Mouse (Mus musculus): Measurements from ENCODE around the gene CT030661.1. TPM values are rescaled to one million over a fixed set of nuclear protein-coding genes. Genes with fewer than 3 reads are reported as not detected.
"Not testable (repeated sequence)": the region's sequence is repeated elsewhere in the genome, so short reads cannot be mapped to it uniquely, and the experiment has no call there.

The CT030661.1 gene
- 10 to 100 TPM in 1 of 2 experiments, 1 to 10 TPM in 1; 10.0 to 12.1 TPM for total RNA-seq (2021)
- long read RNA-seq, experiment 1, transcript CT030661.1-201 (6 exons, 3,474 nt) = major isoform, 5 of 8 reads
- long read RNA-seq, experiment 1, partial matches to known transcripts = 1 of 8 reads
- long read RNA-seq, experiment 1, other reads (novel, unspliced or antisense) = 2 of 8 reads
- long read RNA-seq, experiment 2, partial matches to known transcripts = 2 of 8 reads
- long read RNA-seq, experiment 2, other reads (novel, unspliced or antisense) = 5 of 8 reads

DNA sequence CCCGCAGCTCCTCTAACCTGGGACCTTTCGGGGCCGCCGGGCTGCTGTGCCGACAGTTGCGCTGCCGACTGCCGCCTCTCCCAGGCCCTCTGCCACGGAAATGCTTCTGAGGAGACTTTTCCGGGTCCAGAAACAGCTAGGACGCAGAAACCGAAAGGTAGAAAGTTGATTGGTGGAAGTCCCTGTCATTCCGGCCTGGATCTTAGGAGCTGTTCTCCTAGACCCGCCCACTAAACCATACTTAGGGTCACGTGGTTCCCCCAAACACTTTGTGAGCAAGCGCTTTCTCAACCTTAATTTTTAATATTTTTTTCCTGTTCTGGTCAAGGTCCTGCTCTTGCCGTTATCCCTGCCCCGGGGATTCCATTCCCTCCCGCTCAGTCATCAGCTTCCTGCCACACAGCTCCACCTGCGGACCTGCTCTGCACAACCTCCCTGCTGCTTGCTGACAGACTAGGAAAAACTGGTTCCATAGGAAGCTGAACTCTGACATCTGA, at the start of gene CT030661.1:
Gene CT030661.1, minus strand, starts transcription at position 108 of the 497 bp plus-strand sequence.
- peak; percentile 83 to 92 for DNase-seq (ENCODE audit: extremely low spot score in 1 of 2, low spot score in 2 of 2)
- intact Hi-C loops (cut with DNase I) = loop anchor here (10.0 kb wide), 1 partner anchor 90 kb away; the partner anchor contains the start of gene Zfp994
- H3K4me3 ChIP-seq = peak within 1 kb of the TSS; percentile 77
- peak within 1 kb of the TSS; percentile 82 for H3K27ac ChIP-seq

DNA sequence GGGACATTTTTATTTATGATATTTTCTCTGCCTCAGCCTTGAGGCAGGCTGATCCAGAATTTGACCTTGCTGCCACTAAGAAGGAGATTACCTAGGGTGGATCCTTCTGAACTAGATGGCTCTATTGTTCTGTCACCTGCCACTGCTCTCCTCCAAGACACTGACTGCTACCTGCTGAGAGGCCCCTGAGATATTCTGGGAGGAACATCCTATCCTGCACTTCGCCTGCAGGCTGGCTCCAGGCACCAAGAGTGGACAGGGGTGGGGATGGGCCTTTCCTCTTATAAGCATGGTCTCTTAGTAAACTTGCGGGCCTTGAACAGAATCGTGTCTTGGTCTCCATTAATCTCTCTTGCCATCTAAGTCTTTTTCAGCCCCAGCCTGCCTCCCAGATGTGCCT, 49.3 kb upstream of the CT030661.1 start:
- no peak overlapping the region for H3K4me3 ChIP-seq
- TF ChIP-seq CTCF (IDR thresholded peaks at IDR 0.05) = no peak
- intact Hi-C loops (cut with DNase I) = no loop called here
- DNase-seq (ENCODE audit: extremely low spot score in 1 of 2, low spot score in 2 of 2) = no peak
- H3K27ac ChIP-seq = no peak overlapping the region

DNA sequence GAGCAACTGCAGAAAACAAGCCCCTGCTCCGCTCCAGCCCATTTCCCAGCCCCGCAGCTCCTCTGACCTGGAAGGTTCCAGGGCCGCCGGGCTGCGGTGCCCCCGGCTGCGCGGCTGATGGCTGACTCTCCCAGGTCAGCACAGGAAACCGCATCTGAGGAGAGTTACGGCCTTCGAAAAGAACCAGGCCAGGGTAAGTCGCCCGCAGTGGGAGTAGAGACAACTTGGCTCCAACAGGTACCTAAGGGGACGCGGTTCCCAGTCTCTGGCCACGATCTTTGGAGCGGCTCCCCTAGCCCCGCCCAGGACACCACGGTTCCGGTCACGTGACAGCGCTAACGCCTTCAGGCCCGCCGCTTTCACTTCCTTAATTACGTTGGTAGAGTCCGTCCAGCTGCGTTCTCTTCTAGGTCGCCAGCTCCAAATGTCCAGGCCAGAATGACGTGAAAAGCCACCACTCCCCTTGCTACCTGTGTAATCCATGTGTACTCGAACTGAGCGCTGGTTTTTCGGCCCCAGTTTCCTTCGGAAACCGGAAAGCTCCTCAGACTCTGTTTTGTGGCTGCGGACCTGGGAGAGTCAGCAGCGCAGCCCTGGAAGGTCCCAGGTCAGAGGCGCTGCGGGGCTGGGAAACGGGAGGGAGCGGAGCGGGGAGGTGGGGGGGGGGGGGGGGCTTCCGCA, 46.6 kb upstream of the CT030661.1 start, which contains the start of the genes Zfp944 and Zfp758:
Gene Zfp944, minus strand, starts transcription at position 300 of the 681 bp plus-strand sequence.
Gene Zfp758, plus strand, starts transcription at position 353 of the 681 bp plus-strand sequence.
- peak; percentile 21 to 46 for DNase-seq (ENCODE audit: extremely low spot score in 1 of 2, low spot score in 2 of 2)
- intact Hi-C loops (cut with DNase I) = not testable (repeated sequence)
- H3K4me3 ChIP-seq = peak within 1 kb of the TSS; percentile 77
- H3K27ac ChIP-seq = peak within 1 kb of the TSS; percentile 90

DNA sequence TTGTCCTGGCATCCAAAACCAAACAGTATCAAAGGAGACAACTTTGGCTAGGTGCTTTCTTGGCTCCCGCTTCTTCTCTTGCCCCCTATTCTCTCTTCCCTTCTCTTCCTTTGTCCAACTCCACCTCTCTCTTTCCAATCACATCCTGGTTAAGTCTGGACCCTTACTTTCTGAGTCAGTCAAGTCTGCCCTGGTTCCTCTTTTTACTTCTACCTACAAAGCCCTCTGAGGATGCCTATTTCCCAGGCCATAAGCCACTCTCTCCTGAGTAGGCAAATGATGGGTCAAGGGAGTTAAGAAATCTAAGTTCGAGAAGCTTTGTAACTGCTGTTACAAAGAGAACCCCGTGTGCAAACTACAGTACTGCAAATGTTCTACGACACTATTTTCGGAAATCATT, 45.9 kb upstream of the CT030661.1 start:
- no peak for DNase-seq (ENCODE audit: extremely low spot score in 1 of 2, low spot score in 2 of 2)
- no peak for TF ChIP-seq CTCF (IDR thresholded peaks at IDR 0.05)
- intact Hi-C loops (cut with DNase I) = no loop called here
- Histone ChIP-seq H3K4me3 (peak overlapping the region; percentile 77), H3K27ac (no peak overlapping the region)

DNA sequence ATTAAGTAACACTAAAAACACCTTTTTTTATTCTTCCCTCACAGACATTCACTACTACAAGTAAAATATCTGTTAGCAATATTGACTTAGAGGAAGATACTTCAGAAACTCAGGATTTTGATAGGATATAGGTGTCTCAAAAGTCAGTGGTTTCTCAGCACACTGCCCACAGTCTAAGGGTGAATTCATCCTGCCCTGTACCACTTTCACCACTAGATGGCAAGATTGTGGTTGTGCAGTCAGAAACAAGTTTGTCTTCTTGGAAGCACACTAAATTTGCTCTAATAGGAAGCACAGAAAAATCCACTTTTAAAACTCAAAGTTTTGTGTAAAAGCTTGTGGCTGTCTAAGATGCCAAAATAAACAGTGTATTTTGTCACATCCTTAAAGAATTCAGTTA, 38.2 kb upstream of the CT030661.1 start:
- intact Hi-C loops (cut with DNase I) = loop anchor here (2.0 to 10.0 kb wide), 3 partner anchors 58 to 832 kb away; no protein-coding TSS in a partner anchor
- TF ChIP-seq CTCF (IDR thresholded peaks at IDR 0.05) = peak; percentile 86
- no peak overlapping the region for H3K4me3 ChIP-seq
- H3K27ac ChIP-seq = no peak overlapping the region
- peak; percentile 16 to 26 for DNase-seq (ENCODE audit: extremely low spot score in 1 of 2, low spot score in 2 of 2)

DNA sequence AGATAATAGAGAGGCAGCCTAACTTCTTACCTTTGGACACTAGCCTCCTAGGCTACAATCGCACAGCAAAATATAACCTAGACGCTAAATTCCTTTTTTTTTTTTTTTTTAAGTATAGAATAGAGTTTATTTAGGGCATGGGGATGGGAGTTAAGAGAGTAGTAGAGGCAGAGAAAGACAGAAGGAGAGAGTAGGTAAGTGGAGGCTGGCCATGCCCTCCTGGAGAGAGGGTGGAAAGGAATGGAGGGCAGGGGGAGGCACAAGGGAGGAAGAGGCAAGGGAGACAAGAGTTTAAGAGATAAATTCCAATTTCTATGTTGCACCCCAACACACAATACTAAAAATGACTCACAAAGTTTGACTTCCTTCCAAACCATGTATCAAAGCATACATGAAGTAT, 610 bp upstream of the CT030661.1 start:
- Histone ChIP-seq H3K4me3 (peak overlapping the region; percentile 77), H3K27ac (peak overlapping the region; percentile 82)
- not testable (repeated sequence) for DNase-seq (ENCODE audit: extremely low spot score in 1 of 2, low spot score in 2 of 2)
- intact Hi-C loops (cut with DNase I) = loop anchor here (10.0 kb wide), 1 partner anchor 90 kb away; the partner anchor contains the start of gene Zfp994

DNA sequence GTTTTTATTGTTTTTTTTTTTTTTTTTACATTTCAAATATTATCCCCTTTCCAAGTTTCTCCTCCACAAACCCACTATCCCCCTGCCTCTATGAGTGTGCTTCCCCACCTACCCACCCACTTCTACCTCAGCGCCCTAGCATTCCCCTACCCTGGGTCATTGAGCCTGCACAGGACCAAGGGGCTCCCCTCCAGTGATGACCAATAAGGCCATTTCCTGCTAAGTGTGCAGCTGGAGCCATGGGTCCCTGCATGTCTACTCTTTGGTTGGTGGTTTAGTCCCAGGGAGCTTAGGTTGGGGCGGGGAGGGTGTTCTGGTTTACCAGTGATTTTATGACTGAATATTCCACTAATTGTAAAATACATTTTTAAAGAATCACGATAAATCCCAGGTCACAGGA, 418 bp downstream of the CT030661.1 start:
- H3K4me3 ChIP-seq = peak overlapping the region; percentile 77
- intact Hi-C loops (cut with DNase I) = loop anchor here (10.0 kb wide), 1 partner anchor 89 kb away; the partner anchor contains the start of gene Zfp994
- not testable (repeated sequence) for DNase-seq (ENCODE audit: extremely low spot score in 1 of 2, low spot score in 2 of 2)
- H3K27ac ChIP-seq = peak overlapping the region; percentile 82

Other genes starting within 250 kb of the CT030661.1 start
- under 1 TPM; 0.32 to 0.40 TPM for gene Zfp947, start 148.6 kb downstream of the CT030661.1 start, total RNA-seq (2021)
- gene Zfp994, start 89.2 kb downstream of the CT030661.1 start, total RNA-seq (2021) = 1 to 10 TPM; 4.9 to 5.0 TPM
- 1 to 10 TPM; 9.0 to 9.1 TPM for gene Zfp944, start 46.6 kb upstream of the CT030661.1 start, total RNA-seq (2021)
- 10 to 100 TPM; 10.3 to 10.7 TPM for gene Zfp758, start 46.6 kb upstream of the CT030661.1 start, total RNA-seq (2021)
- 10 to 100 TPM; 12.1 to 13.4 TPM for gene Zfp946, start 109.4 kb upstream of the CT030661.1 start, total RNA-seq (2021)

All from left cerebral cortex, adult 2 months (tissue).